Mouse (Mus musculus) embryonic facial prominence, embryonic 11.5 days (tissue): ENCODE measurements around the gene Prkrip1. TPM values are rescaled to one million over a fixed set of nuclear protein-coding genes. Genes with fewer than 3 reads are reported as not detected.
A peak's percentile ranks its signal among the peaks of the same experiment; 100 is the strongest.

Experiments used
- ATAC-seq: fragments of 200-750 bp; cut with Nextera tagmentation; replicated peaks from 2 replicates; pipeline ENCODE4 v1.8.0; 2017; ENCODE audit warnings: low read depth; ENCODE audit not compliant: insufficient number of reproducible peaks, low FRiP score, low TSS enrichment
- DNase-seq: peaks from one replicate; pipeline ENCODE4 v3.0.0-alpha.2; 2015; ENCODE audit warnings: low spot score
- H3K27ac ChIP-seq: fragments of 300-500 bp; sonication (generic); replicated peaks from 2 replicates; pipeline ENCODE4 v1.5.1; 2014; ENCODE audit warnings: mild to moderate bottlenecking, low read depth, low read length, control low read depth
- H3K27me3 ChIP-seq: fragments of 300-500 bp; sonication (generic); 2 replicates; pipeline ENCODE4 v1.6.1; 2014; ENCODE audit warnings: mild to moderate bottlenecking, low read length, moderate library complexity, mixed read lengths; ENCODE audit not compliant: control insufficient read depth, insufficient read depth
- H3K36me3 ChIP-seq: fragments of 300-500 bp; sonication (generic); replicated peaks from 2 replicates; pipeline ENCODE4 v1.6.1; 2014; ENCODE audit warnings: low read depth, mild to moderate bottlenecking, low read length, moderate library complexity, mixed read lengths; ENCODE audit not compliant: control insufficient read depth, insufficient read depth
- H3K4me1 ChIP-seq: fragments of 300-500 bp; sonication (generic); 2 replicates; pipeline ENCODE4 v1.6.1; 2014; ENCODE audit warnings: low read length, mixed read lengths; ENCODE audit not compliant: control insufficient read depth, insufficient read depth
- H3K4me2 ChIP-seq: fragments of 300-500 bp; sonication (generic); 2 replicates; pipeline ENCODE4 v1.6.1; 2014; ENCODE audit warnings: low read depth, mild to moderate bottlenecking, control low read depth, low read length, moderate library complexity
- H3K4me3 ChIP-seq: fragments of 300-500 bp; sonication (generic); 2 replicates; pipeline ENCODE4 v1.5.1; 2014; ENCODE audit warnings: low read depth, low read length, control low read depth
- H3K9ac ChIP-seq: fragments of 300-500 bp; sonication (generic); replicated peaks from 2 replicates; pipeline ENCODE4 v1.6.1; 2014; ENCODE audit warnings: mild to moderate bottlenecking, control low read depth, low read length
- H3K9me3 ChIP-seq: fragments of 300-500 bp; sonication (generic); replicated peaks from 2 replicates; pipeline ENCODE4 v1.6.1; 2016; ENCODE audit warnings: mild to moderate bottlenecking, low read length, inconsistent platforms, mixed read lengths; ENCODE audit not compliant: control insufficient read depth
- WGBS: fragments of 180-500 bp; shearing (Covaris S2); extraction: QIAGEN DNeasy Blood & Tissue Kit; methylation state at CpG from one replicate; pipeline ENCODE4 v1.1.7; 2014; 5-methylcytosine and 5-hydroxymethylcytosine counted together
- polyA plus RNA-seq: library from polyadenylated mRNA; unstranded; fragments of >200 nt; fragmentation: Nextera tagmentation; extraction: Ambion mirVana; gene quantifications from 2 replicates; pipeline ENCODE4 v1.2.1, GENCODE M21; 2014

The Prkrip1 gene
- polyA plus RNA-seq, 1 experiment from 2014 or later: 75.6 TPM

- ATAC-seq: no peak
- H3K27ac ChIP-seq: no peak overlapping the region
- H3K9ac ChIP-seq: no peak overlapping the region
- no peak for DNase-seq
- H3K4me3 ChIP-seq: no peak overlapping the region
- no peaks in the 10 kb centered on the region for H3K4me1 ChIP-seq
- H3K27me3 ChIP-seq: no peaks in the 10 kb centered on the region
- H3K4me2 ChIP-seq: no peak overlapping the region
- H3K9me3 ChIP-seq: no peaks in the 10 kb centered on the region
- peaks cover 11% of the 10 kb centered on the region for H3K36me3 ChIP-seq
- 76% methylated on average over 12 of the region's 12 CpGs for WGBS
Measured at GRCm38 (mm10) chr5:136144606-136145430, 53.9 kb downstream of the Prkrip1 start.

GRCm38 (mm10) chr5:136143161-136143755 lies 55.5 kb downstream of the Prkrip1 start:
- no peak for ATAC-seq
- no peak overlapping the region for H3K27ac ChIP-seq
- H3K36me3 ChIP-seq: peaks cover 11% of the 10 kb centered on the region
- H3K4me2 ChIP-seq: no peak overlapping the region
- no peaks in the 10 kb centered on the region for H3K27me3 ChIP-seq
- no peak overlapping the region for H3K4me3 ChIP-seq
- no peaks in the 10 kb centered on the region for H3K4me1 ChIP-seq
- no peak for DNase-seq
- WGBS: 88% methylated on average over 6 of the region's 6 CpGs
- no peak overlapping the region for H3K9ac ChIP-seq
- H3K9me3 ChIP-seq: no peaks in the 10 kb centered on the region

DNA sequence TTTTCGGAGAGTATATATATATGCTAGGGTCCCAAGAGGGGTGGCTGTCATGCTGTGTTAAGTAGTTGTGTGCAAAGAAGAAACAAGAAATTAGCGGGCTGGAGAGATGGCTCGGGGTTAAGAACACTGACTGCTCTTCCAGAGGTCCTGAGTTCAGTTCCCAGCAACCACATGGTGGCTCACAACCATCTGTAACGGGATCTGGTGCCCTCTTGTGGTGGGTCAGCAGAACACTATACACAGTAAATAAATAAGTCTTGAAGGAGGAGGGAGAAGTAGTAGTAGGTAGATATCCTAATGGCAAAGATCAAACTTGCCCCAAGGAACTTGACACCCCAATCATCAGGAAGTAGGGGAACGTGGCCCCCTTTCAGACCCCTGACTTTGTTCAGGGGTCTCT lies 56.0 kb downstream of the Prkrip1 start:
- Histone ChIP-seq H3K27ac (no peak overlapping the region), H3K4me1 (no peaks in the 10 kb centered on the region), H3K9me3 (no peaks in the 10 kb centered on the region), H3K9ac (no peak overlapping the region), H3K27me3 (no peaks in the 10 kb centered on the region), H3K36me3 (peaks cover 11% of the 10 kb centered on the region), H3K4me2 (no peak overlapping the region), H3K4me3 (no peak overlapping the region)
- WGBS: 81% methylated on average over 5 of the region's 5 CpGs
- ATAC-seq (no peak), DNase-seq (no peak)

DNA sequence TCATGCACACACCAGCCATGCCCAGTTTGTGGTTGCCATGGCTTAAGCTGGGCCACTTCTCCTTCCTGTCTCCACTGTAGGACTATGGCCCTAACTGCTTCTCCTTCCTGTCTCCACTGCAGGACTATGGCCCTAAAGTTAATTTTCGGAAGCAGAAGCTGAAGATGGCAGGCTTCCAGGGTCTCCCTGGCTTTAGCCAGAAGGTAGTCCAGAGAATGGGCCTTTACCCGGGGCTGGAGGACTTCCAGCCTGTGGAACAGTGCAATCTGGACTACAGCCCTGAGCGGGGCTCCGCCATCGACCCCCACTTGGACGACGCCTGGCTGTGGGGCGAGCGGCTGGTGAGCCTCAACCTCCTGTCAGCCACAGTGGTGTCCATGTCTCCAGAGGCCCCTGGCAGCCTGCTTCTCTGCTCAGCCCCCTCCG lies 58.7 kb downstream of the Prkrip1 start:
- no peak for DNase-seq
- H3K4me2 ChIP-seq: no peak overlapping the region
- H3K36me3 ChIP-seq: peaks cover 11% of the 10 kb centered on the region
- no peak overlapping the region for H3K27ac ChIP-seq
- no peaks in the 10 kb centered on the region for H3K27me3 ChIP-seq
- ATAC-seq: no peak
- no peak overlapping the region for H3K9ac ChIP-seq
- no peaks in the 10 kb centered on the region; the same call in 1 of the 2 replicates for H3K4me1 ChIP-seq
- WGBS: 93% methylated on average over 10 of the region's 10 CpGs
- no peaks in the 10 kb centered on the region for H3K9me3 ChIP-seq
- H3K4me3 ChIP-seq: no peak overlapping the region

DNA sequence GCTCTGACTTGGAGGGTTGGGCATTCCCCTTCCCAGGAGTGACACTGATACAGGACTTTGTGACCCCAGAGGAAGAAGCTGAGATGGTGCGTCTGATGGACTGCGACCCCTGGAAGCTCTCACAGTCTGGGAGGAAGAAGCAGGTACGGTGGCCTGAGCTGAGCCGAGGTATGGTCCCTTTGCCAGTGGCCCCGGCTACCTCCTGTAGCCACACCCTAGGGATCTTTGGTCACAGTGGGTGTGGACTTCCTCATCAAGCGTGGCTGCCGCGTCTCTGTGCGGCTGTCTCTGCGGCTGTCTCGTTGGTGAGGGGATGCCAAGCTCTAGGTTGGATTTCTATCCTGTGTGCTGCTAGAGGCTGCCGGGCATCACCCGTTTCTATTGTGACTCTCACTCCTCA lies 59.4 kb downstream of the Prkrip1 start:
- H3K4me3 ChIP-seq: no peak overlapping the region
- no peaks in the 10 kb centered on the region for H3K9me3 ChIP-seq
- H3K9ac ChIP-seq: no peak overlapping the region
- peaks cover 11% of the 10 kb centered on the region for H3K36me3 ChIP-seq
- no peak for ATAC-seq
- H3K4me1 ChIP-seq: no peaks in the 10 kb centered on the region; the same call in 1 of the 2 replicates
- H3K4me2 ChIP-seq: no peak overlapping the region
- no peak overlapping the region for H3K27ac ChIP-seq
- 94% methylated on average over 13 of the region's 13 CpGs for WGBS
- no peaks in the 10 kb centered on the region for H3K27me3 ChIP-seq
- no peak for DNase-seq

DNA sequence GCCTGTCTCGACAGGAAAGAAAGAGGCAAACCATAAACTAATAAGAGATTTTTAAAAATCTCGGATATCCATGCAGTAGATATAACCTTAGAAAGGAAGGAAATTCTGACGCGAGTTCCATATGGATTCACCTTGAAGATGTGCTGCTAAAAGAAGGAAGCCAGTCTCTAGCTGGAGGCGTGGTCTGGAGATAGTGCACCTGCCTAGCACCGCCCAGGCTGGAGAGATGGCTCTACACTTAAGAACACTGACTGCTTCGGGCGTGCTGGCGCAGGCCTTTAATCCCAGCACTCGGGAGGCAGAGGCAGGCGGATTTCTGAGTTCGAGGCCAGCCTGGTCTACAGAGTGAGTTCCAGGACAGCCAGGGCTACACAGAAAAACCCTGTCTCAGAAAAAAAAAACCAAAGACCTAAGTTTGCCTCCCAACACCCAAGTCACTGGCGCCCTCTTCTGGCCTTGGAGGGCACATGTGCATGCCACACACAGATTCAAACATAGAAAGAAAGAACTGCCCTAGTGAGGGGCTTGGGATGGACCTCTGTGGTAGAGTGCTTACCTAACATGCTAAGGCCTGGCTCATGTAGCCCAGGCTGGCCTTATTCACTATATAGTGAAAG lies 61.0 kb downstream of the Prkrip1 start:
- Histone ChIP-seq H3K27ac (no peak overlapping the region), H3K27me3 (no peaks in the 10 kb centered on the region), H3K4me3 (no peak overlapping the region), H3K36me3 (peaks cover 11% of the 10 kb centered on the region), H3K9me3 (no peaks in the 10 kb centered on the region), H3K4me2 (no peak overlapping the region), H3K9ac (no peak overlapping the region), H3K4me1 (no peaks in the 10 kb centered on the region; the same call in 1 of the 2 replicates)
- DNase-seq (peak; percentile 62), ATAC-seq (no peak)
- WGBS: 73% methylated on average over 13 of the region's 13 CpGs

DNA sequence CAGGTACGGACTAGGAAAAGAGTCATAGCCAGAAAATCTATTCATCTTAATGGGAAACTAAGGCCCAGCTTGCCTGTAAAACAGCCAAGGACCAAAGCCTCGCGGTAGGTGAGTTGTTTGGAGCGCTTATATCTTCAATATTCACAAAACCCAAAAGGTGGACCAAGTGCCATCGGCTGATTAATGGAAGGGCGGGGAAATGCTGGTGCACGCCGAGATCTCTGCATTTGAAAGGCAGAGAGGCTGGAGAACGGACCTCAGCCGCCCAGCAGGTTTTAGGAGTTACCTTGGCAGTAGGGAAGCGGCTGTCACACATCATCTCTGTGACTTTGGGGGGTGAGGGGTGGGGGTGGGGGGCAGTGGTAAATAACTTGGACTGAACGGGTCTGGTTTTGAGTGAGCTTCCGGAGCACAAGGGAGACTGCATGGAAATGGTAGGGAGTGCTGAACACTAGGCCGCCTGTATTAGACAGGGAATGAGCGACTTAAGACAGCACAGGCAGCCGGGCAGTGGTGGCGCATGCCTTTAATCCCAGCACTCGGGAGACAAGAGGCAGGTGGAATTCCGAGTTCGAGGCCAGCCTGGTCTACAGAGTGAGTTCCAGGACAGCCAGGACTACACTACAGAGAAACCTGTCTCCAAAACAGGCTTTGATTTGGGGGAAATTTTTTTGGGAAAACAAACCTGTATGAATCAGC lies 62.3 kb downstream of the Prkrip1 start:
- ATAC-seq (0 out of 2 replicates have a peak, but pooled peaks have one; percentile 41), DNase-seq (peak; percentile 13)
- no peaks in the 10 kb centered on the region for H3K27me3 ChIP-seq
- no peaks in the 10 kb centered on the region for H3K9me3 ChIP-seq
- no peaks in the 10 kb centered on the region; the same call in 1 of the 2 replicates for H3K4me1 ChIP-seq
- no peak overlapping the region for H3K27ac ChIP-seq
- peak overlapping the region; percentile 70 for H3K9ac ChIP-seq
- peak overlapping the region; percentile 77 for H3K4me3 ChIP-seq
- peak overlapping the region; percentile 61 for H3K4me2 ChIP-seq
- WGBS: 6% methylated on average over 20 of the region's 20 CpGs
- peaks cover 11% of the 10 kb centered on the region for H3K36me3 ChIP-seq
